Mouse (Mus musculus) cerebellum, adult 9-11 months (tissue): Measurements from ENCODE around the gene Matn3.
"Not testable (repeated sequence)": the region's sequence is repeated elsewhere in the genome, so short reads cannot be mapped to it uniquely, and the experiment has no call there.

Source experiments
- DNase-seq: peaks from one replicate; pipeline ENCODE4 v3.0.0; 2022

Gene Matn3

DNA sequence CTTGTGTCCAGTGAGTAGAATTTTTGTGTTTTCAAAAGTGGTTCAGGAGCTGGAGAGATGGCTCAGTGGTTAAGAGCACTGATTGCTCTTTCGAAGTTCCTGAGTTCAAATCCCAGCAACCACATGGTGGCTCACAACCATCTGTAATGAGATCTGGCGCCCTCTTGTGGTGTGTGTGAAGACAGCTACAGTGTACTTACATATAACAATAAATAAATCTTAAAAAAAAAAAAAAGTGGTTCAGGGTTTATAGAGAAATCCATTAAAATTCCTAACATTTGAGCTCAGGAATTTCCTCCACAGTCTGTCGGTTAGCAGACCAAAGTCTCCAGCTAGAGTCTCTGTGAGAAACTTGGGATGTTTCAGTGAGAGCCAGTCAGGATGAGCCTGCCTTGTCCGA, 11.5 kb upstream of the Matn3 start:
- DNase-seq: not testable (repeated sequence)

DNA sequence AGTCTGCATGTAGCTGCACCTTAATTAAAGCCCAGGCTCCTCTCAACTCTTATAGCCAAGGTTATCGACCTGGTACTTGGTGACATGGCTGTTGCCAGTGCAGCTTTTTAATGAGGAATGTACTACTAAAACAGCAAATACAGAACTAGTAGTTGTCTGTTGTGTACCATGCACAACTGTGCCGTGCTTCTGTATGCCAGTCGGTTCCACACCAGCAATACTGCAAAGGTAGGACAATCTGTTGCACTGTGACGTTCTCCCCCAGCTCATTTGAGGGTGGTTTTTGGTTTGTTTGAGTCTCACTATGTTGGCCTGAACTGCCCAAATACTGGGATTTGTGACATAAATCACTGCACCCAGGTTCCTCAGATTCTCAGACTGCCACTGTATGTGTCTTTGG, 8.2 kb upstream of the Matn3 start:
- DNase-seq: no peak

DNA sequence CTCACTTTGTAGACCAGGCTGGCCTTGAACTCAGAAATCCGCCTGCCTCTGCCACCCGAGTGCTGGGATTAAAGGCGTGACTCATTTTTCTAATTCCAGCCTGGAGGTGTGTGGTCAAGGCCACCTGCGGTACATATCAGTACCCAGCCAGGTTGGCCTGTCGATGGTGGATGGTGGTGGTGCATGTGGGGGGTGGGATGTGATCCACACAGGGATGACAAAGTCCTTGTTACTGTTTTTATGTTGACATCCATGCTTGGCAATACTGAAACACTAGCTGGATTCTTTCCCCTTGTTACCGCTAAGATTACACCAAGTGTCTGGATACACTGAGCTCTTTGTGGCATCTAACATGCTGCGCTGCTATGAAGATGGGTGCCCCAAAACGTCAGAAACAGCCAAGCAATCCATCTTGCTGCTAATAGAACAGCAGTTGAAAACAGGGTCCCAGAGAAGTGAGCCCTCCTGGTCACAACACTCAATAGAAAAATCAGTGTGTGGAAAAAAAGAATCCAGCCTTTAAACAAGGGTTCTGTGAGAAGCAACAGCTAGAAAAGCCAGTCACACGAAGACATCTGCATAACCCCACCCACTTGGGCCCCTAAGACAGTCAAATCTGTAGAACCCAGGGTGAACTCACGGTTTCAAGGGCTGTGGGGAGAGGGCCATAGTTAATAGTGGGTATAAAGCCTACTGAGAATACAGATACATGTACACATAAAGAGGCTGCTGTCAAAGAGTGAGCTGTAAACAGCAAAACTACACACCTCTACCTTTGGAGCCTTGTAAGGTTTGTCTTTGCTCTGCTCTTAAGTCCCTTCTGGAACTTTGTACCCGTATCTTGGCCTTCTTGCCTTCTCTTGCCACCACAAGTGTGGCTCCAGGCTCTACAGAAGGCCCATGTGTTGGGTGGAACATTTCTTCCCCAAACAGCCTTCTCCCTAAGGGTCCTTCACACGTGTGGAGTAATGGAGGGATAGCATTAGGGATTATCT, 7.4 kb upstream of the Matn3 start:
- no peak for DNase-seq

DNA sequence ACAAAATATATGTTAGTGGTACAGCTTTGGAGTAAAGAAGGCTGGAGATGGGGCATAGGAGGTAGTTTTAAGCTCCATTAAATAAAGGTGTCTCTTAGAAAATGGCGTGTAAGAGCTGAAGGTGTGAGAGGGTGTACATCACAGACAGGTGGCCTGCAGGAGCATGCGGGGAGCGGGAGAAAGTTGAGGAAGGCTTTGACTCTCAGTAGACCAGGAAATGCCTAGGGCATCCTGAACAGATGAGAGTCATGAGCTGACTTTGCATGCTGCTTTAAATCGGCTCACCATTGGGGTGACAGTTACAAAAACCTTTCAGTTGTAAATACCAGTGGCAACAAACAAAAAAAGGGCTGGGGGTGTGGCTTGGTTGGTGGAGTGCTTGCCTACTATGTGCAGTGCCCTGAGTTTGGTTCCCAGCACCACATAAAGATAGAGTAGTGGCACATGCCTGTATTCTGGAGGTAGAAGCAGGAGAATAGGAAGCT, 6.6 kb upstream of the Matn3 start:
- DNase-seq: no peak

DNA sequence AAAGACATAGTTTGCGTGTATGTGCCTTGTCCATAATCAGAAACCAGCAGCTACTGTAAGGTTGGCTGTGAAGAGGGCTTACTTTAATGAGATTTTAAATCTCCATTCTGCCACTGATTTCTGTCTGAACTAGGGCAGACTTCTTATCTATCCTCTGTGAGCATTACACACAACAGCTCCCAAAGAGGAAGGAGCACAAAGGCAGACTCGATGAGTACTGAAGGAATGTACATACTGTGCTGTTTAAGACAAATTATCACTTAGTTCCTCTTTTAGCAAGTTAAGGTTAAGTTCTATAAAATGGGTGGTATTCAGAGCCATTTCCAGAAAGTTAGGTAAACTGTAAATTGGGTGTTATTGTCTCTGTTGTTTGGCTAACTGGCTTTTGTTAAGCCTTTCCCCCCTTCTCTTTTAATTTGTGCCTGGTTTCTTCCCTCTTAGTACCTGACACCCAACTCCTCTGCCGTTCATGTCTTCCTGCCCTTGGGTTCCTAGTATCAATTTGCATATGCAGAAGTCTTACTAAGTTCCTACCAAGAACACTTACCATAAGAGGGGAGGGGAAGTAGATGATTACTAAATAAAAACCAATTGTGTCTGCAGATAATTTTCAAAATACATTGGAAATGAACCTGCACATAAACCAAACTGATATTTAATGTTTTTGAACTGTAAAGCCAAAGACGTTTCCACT, 5.9 kb upstream of the Matn3 start:
- no peak for DNase-seq

DNA sequence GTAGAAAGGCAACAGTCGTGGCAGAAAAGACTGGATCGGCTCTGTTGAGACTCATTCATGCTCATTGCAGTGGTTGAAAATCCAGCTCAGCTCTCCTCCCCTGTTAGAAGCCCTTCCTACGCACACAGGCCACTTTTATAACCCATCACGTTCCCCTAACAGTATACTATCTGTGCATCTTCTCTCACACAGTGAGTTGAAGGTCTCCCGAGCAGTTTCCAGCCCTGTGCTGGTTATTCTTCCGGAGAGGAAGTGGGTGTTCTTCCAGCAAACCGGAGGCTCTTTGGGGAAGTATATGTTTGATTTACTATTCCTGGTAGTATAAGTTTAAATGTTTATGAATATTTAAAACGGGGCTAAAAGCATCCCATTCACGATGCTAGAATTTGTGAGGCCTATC, 566 bp upstream of the Matn3 start:
- no peak for DNase-seq

DNA sequence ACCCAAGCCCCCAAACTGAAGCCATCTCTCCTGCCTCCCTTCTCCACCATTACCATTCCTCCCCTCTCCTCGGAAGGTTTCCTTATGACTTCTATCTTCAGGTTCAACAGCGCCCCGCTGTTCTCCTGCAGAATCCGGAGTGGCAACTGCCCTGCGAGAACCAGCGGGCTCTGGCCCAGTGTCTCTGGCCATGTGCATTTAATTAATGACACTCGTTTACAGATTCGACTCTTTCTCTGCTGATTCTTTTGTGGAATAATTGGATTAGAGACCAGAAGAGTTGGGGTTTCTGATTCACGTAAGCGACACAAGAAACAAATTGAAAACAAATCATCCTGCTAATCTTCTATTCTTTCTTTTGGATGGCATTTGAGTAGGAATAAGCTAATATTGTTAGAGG, 5.4 kb downstream of the Matn3 start:
- DNase-seq: no peak

DNA sequence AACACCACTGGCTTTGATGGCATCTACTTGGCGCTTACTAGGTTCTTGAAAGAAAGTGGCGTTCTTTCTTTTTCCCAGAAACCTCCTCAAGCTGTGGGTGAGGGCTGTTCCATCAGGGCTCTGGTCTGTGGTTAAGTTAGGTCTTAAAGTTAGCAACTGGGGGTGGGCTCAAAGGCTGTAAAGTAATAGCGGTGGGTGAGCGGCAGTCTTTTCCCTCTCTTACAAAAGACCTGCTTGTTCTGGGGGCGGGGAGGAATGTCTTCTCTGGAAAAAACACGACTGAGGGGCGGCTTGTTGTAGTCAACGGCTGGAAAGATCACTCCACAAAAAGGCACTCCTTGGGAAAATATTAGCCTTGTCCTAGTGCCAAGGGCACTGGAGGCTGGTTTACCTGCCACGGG, 6.4 kb downstream of the Matn3 start:
- DNase-seq: no peak

DNA sequence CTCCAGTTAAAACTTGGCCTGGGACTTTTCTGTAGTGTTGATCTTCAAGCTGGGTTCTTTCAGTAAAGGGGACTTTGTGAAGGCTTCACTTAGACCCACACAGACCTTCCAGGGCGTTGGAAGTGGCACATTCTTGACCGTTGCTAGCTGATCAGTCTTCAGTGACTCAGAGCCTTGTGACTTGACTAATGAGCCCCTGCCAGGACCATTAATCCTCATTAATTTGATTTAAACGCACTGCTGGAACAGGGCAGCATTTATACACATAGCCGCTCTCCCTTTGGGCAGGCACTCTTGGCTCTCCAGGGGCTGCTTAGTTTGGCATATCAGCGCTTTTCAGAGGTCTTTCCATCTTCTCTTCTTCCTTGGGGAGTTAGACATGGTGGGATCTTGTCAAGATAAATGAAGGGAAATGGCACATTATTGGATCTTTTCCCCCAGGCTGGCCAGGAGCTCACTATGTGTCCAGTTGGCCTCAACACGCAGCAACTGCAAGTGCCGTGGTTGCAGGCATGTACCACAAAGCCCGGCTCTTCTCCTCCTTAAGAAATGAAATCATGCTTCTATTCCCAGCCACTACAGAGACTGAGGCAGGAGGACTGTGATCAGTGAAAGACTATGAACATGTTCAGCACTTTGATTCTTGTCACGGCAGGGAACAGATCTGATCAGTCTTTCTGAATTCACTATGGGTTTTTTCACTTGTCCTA, 14.0 kb downstream of the Matn3 start:
- no peak for DNase-seq

DNA sequence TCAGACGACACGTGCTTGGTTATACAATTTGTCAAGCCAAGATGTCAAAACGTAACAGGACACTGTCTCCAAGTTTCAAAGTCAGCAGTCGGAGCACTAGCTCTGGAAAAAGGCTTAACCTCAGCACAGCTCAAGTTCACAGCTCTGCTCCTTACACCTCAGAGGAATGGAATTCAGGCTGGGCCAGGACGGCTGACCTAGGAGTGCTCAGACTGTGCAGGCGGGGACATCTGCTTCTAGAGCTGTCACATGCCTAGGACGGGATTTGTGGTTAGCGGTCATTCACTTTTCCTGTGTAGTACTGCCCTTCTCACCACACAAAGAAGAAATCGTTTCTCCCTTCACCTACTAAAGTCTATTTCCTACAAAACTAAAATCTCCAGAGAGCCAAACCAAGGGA, 22.1 kb downstream of the Matn3 start:
- no peak for DNase-seq

DNA sequence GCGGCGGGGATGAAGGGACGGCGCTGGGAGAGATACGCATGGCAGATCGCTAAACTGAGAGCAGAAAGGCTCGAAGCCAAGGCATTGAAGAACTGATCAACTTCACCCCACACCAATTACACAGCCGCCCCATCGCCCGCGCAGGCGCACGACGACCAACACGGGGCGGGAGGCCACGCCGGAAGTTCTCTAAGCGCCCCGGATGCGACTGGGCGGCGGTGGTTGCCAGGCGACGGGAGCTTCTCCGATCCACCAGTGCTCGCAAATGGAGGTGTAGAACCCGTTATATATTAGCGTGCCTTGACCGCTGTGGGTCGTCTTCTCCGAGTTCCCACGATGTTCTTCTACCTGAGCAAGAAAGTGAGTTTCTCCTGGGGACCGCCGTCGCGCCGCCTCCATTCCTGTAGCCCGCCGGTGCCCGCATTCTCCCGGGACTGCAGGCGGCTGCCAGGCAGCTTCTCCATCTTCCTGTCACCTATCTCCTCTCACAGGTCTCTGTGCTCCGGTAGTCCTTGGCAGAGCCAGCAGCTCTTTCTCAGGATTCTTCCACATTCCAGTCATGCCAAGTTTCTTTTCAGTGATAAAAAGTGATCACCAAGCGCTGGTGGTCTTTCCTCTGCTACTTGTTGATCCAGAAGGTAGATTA, 26.2 kb downstream of the Matn3 start, which contains the start of gene Wdr35:
Gene Wdr35, plus strand, starts transcription at position 73 of the 646 bp plus-strand sequence.
- peak; percentile 91 for DNase-seq

DNA sequence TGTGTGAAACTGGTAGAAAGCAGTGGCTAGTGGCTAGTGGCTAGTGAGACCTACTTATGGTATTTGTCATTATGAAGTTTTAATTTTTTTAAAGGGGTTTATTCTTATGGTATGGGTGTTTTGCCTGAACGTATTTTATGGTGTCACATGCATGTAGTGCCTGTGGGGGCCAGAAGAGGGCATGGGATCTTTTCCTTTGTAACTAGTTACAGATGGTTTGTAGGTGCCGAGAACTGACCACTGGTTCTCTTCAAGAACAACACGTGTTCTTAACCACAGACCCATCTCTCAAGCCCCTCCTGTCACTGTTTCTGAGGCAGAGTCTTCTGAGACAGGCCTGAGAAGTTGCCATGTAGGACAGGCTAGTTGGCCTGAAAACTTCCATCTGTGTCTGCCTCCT, 27.3 kb downstream of the Matn3 start:
- no peak for DNase-seq

DNA sequence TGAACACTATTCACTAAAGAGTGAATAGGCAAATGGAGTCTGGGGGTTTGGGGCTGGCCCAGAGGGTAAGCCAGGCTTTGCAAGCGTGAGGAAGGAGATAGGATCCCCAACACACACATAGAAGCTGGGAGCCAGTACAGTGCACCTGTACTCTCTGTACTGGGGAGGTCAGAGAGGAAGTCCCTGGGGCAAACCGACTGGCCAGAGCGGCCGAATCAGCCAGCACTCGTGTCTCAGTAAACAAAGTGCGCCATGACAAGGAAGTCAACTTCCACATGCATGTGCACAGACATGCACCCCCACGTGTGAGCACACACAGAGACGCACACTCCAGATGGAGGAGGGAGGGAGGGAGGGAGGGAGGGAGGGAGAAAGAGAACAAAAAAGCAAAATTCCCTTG, 45.5 kb downstream of the Matn3 start:
- no peak for DNase-seq

DNA sequence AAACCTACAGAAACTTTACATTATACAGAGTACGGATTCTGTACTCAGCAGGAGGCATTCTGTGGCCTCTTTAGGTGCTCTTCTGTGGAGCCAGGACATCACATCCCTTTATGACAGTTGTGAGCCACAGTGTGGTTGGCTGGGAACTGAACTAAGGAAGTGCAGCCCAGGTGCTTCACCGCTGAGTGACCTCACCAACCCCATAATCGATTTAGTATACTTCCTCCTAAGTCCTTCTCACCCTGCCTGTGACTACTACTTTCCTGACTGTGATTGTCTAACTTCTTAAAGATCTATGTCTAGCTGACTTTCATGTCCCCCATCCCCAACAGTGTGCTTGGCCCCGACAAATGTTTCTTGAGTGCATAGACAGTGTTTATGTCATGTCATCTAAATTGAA, 50.6 kb downstream of the Matn3 start:
- DNase-seq: no peak

DNA sequence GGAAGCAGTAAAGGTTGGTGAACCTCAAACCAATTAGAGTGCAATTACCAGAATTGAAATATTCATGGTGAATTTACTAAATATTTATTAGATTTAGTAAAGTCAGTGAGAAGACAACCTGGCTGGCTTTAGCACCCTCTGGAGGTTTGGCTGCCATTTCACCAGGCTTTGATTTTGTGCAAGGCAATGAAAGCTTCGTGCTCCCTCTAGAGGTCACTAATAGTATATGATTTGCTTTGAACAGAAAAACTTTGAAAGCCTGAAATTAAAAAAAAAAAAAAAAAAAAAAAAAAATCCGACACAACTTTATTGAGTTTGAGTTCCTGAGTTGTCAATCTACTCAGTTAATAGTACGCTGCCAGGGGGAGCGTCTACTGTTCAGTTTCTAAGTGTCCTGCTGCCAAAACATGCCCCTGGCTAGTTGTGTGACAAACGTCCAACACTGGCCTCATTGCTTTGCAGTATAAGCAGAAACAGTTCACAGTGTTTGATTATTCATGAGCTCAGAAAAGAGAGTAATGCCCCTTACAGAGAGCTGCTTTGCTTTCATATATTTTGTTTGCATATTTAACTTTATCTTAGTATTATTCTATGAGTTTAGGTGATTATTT, 54.4 kb downstream of the Matn3 start:
- peak; percentile 64 for DNase-seq

DNA sequence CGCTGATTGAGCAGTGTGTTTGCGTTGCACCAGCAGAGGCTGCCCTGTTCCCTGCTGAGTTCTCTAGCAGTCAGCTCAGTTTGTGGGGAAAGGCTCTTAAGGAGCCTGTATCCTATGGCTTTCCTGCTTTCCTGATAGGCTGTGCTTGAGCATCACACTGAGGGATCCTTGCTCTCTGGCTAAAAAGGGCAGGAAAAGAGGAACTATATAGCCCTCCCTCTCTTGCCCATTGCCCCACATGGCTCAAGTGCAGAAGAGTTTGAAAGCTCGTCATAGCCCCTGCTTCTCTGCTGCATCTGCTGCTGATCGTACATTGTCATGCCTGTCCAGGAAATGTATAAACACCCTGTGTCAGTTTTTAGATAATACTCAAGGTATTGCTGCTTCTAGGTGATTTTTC, 59.4 kb downstream of the Matn3 start:
- DNase-seq: no peak

DNA sequence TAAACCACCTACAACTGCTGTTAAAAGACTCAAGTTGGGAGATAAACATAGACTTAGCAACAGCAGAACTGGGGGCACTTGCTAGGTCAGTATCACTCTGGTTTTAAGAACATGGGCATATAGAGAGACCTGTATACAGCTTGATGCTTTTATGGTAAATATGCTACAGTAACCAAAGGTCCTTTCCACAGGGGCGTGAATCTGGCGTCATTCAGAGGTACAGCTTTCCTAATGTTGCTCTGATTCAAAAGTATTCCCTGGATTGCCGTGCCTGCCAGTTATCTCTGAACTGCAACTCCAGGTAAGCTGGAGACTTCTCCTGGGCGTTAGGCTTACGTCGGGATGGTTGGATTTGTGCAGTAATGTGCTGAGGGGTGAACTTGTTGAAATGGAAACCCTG, 60.1 kb downstream of the Matn3 start:
- no peak for DNase-seq

DNA sequence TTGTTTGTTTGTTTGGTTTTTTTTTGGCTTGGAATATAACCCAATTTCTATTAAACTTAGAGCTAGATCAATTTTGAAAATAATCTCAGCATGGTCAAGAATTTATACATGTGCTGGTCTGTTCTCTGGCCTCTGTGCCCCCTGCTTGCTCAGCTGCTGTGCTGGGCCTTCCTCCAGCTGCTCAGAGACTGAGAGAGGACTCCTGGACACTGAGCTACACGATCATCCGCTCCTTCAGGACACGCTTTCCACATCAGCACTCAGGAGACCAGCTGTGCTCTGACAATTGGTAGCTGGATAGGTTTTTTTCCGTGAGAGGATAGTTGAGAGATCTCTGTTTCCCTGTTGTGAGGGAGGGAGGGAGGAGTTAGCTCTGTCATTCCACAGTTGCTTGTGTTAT, 62.6 kb downstream of the Matn3 start:
- DNase-seq: no peak

DNA sequence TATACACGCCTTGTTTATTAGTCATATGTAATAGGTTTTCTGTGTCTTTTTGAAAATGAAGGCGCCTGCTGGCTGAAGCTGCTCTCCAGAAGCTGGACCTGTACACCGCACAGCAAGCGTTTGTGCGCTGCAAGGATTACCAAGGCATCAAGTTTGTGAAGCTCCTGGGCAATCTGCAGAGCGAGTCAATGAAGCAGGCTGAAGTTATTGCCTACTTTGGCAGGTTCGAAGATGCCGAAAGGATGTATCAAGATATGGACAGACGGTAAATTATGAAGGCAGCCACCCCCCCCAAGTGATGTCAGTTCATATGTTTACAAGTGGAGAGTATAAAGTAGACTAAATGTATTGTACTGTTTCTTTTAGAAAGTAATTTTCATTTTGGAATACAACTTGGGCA, 68.6 kb downstream of the Matn3 start:
- DNase-seq: no peak

DNA sequence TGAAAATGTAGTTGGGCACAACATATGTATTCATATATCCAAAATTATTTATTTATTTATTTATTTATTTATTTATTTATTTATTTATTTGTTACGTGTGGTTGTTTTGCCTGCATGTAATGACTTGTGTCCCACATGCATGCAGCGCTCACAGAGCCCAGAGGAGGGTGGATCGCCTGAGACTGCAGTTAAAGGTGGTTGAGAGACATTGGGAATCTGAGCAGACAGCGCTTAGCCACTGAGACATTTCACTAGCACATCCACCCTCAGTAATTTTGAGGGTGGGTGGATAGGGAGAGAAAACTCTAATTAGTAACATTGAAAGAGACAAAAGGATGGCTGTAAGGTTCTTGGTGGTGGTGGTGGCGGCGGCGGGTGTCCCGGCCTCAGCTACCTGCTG, 72.7 kb downstream of the Matn3 start:
- no peak for DNase-seq

DNA sequence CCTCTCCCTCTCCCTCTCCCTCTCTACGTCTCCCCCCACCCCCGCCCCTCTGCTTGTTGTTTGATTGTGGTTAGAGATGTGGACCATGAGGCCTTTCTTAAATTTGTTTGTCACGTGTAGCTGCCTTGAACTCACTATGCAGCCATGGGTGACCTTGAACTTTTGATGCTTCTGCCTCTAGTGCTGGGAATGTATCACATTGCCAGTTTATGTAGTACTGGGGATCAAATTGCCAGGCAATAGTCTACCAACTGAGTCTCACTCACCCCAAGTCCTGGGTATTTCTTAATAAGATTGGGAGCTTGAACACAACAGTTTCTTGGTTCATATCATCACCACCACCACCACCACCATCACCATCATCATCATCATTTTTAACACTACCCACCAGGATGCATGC, 73.3 kb downstream of the Matn3 start:
- no peak for DNase-seq
